32 mouse cellular contexts compared by ENCODE assay signal in the genomic region with DNA sequence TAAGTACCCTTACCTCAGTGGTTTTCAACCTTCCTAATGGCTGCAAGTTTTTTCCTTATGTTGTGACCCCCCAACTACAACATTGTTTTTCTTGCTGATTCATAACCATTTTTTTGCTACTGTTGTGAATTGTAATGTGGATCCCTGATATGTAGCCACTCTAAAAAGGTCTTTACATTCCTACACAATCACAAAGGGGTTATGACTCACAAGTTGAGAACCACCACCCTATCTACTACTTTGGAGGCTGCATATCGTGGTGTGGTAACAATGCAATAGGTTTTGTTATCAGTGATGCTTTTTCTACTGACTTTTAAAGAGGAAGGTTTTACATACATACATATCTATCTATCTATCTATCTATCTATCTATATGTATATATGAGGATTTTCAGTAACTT.
"Had no signal": no experiment of that assay in that cellular context is flagged by ENCODE, and none has a peak within 500 bp of the region (broad histone marks: within the 10 kb centered on the region; RNA-seq: fewer than 3 reads in every experiment).

No protein-coding gene starts in this region.

- ATAC-seq: liver, embryonic 12.5 days; liver, postnatal 0 days; lung, postnatal 0 days; midbrain, embryonic 13.5 days; midbrain, embryonic 15.5 days; midbrain, embryonic 16.5 days had no signal

- H3K9me3 ChIP-seq: limb, embryonic 10.5 days; limb, embryonic 12.5 days; limb, embryonic 13.5 days; limb, embryonic 15.5 days; liver, embryonic 12.5 days; liver, embryonic 13.5 days; liver, embryonic 15.5 days; lung, embryonic 15.5 days; megakaryocyte, embryonic 14.5 days; midbrain, embryonic 10.5 days; midbrain, embryonic 12.5 days; midbrain, embryonic 13.5 days; midbrain, embryonic 15.5 days; neural tube, embryonic 12.5 days had no signal

- H3K27me3 ChIP-seq: limb, embryonic 12.5 days; limb, embryonic 13.5 days; limb, embryonic 15.5 days; liver, embryonic 12.5 days; liver, embryonic 13.5 days; liver, embryonic 15.5 days; lung, embryonic 15.5 days; megakaryocyte, embryonic 14.5 days; midbrain, embryonic 12.5 days; midbrain, embryonic 13.5 days; midbrain, embryonic 15.5 days; neural tube, embryonic 12.5 days had no signal

- H3K4me2 ChIP-seq: limb, embryonic 12.5 days; limb, embryonic 13.5 days; limb, embryonic 15.5 days; liver, embryonic 11.5 days; liver, embryonic 12.5 days; liver, embryonic 13.5 days; liver, embryonic 15.5 days; lung, embryonic 14.5 days; lung, embryonic 15.5 days; midbrain, embryonic 11.5 days; midbrain, embryonic 12.5 days; midbrain, embryonic 13.5 days; midbrain, embryonic 15.5 days; neural tube, embryonic 12.5 days had no signal

- H3K4me1 ChIP-seq: limb, embryonic 12.5 days; limb, embryonic 13.5 days; limb, embryonic 15.5 days; lung, embryonic 15.5 days; midbrain, embryonic 10.5 days; midbrain, embryonic 12.5 days; midbrain, embryonic 13.5 days; midbrain, embryonic 15.5 days; neural tube, embryonic 12.5 days had no signal

- DNase-seq: left cerebral cortex, postnatal 4 days; liver; liver, embryonic 13.5 days; liver, postnatal 0 days; lung, adult 18-20 months; lung, adult 2 months; lung, embryonic 14.5 days; lung, postnatal 10 days; lung, postnatal 14 days; lung, postnatal 36 days; lung, postnatal 4 days; midbrain, embryonic 14.5 days had no signal

- H3K9ac ChIP-seq: limb, embryonic 12.5 days; limb, embryonic 13.5 days; limb, embryonic 15.5 days; liver, embryonic 12.5 days; liver, embryonic 13.5 days; liver, embryonic 14.5 days; liver, embryonic 15.5 days; liver, postnatal 0 days; lung, embryonic 14.5 days; lung, embryonic 15.5 days; midbrain, embryonic 12.5 days; midbrain, embryonic 13.5 days; midbrain, embryonic 15.5 days; neural tube, embryonic 12.5 days had no signal

- H3K4me3 ChIP-seq: limb, embryonic 10.5 days; limb, embryonic 12.5 days; limb, embryonic 13.5 days; limb, embryonic 15.5 days; liver, embryonic 12.5 days; liver, embryonic 13.5 days; liver, embryonic 15.5 days; lung, embryonic 15.5 days; megakaryocyte, embryonic 14.5 days; midbrain, embryonic 10.5 days; midbrain, embryonic 12.5 days; midbrain, embryonic 13.5 days; midbrain, embryonic 15.5 days; myocyte; neural tube, embryonic 12.5 days had no signal

- H3K27ac ChIP-seq: limb, embryonic 10.5 days; limb, embryonic 12.5 days; limb, embryonic 13.5 days; limb, embryonic 15.5 days; liver, embryonic 12.5 days; liver, embryonic 13.5 days; liver, embryonic 14.5 days; liver, embryonic 15.5 days; lung, embryonic 15.5 days; macrophage; midbrain, embryonic 10.5 days; midbrain, embryonic 12.5 days; midbrain, embryonic 13.5 days; midbrain, embryonic 15.5 days; neural tube, embryonic 12.5 days had no signal
